Mouse (Mus musculus) midbrain, postnatal 0 days (tissue): Measurements from ENCODE around the gene Coq9. TPM values are rescaled to one million over a fixed set of nuclear protein-coding genes. Genes with fewer than 3 reads are reported as not detected.

Source experiments
- ATAC-seq: fragments of 200-750 bp; cut with Nextera tagmentation; 2 replicates; pipeline ENCODE4 v1.8.0; 2017; ENCODE audit warnings: moderate number of reproducible peaks, mild to moderate bottlenecking, moderate TSS enrichment, moderate library complexity; ENCODE audit not compliant: low FRiP score
- DNase-seq: peaks from one replicate; pipeline ENCODE4 v3.0.0-alpha.2; 2015; ENCODE audit warnings: low spot score
- H3K27ac ChIP-seq: fragments of 300-500 bp; sonication (generic); 2 replicates; pipeline ENCODE4 v1.5.1; 2014; ENCODE audit warnings: low read depth, mild to moderate bottlenecking, low read length, mixed read lengths
- H3K27me3 ChIP-seq: fragments of 300-500 bp; sonication (generic); 2 replicates; pipeline ENCODE4 v1.6.1; 2014; ENCODE audit warnings: low read length, control low read depth, mixed read lengths; ENCODE audit not compliant: insufficient read depth
- H3K36me3 ChIP-seq: fragments of 300-500 bp; sonication (generic); 2 replicates; pipeline ENCODE4 v1.6.1; 2014; ENCODE audit warnings: low read length, control low read depth, mixed read lengths; ENCODE audit not compliant: insufficient read depth
- H3K4me1 ChIP-seq: fragments of 300-500 bp; sonication (generic); 2 replicates; pipeline ENCODE4 v1.6.1; 2014; ENCODE audit warnings: mild to moderate bottlenecking, control low read depth, antibody characterized with exemption, low read length, mixed read lengths; ENCODE audit not compliant: insufficient read depth
- H3K4me2 ChIP-seq: fragments of 300-500 bp; sonication (generic); 2 replicates; pipeline ENCODE4 v1.6.1; 2014; ENCODE audit warnings: low read depth, mild to moderate bottlenecking, low read length, mixed read lengths; ENCODE audit not compliant: poor library complexity, severe bottlenecking
- H3K4me3 ChIP-seq: fragments of 300-500 bp; sonication (generic); 2 replicates; pipeline ENCODE4 v1.5.1; 2014; ENCODE audit warnings: low read depth, mild to moderate bottlenecking, low read length, moderate library complexity
- H3K9ac ChIP-seq: fragments of 300-500 bp; sonication (generic); replicated peaks from 2 replicates; pipeline ENCODE4 v1.6.1; 2014; ENCODE audit warnings: mild to moderate bottlenecking, low read length, moderate library complexity, mixed read lengths; ENCODE audit not compliant: poor library complexity, severe bottlenecking
- H3K9me3 ChIP-seq: fragments of 300-500 bp; sonication (generic); 2 replicates; pipeline ENCODE4 v1.6.1; 2016; ENCODE audit warnings: low read length, control low read depth
- CTCF ChIP-seq: IDR thresholded peaks from 2 replicates; pipeline ENCODE4 v1.5.1; 2016; ENCODE audit warnings: antibody characterized with exemption, mild to moderate bottlenecking
- WGBS: fragments of 180-500 bp; shearing (Covaris S2); extraction: QIAGEN DNeasy Blood & Tissue Kit; methylation state at CpG from one replicate; pipeline ENCODE4 v1.1.7; 2014; 5-methylcytosine and 5-hydroxymethylcytosine counted together
- polyA plus RNA-seq: library from polyadenylated mRNA; unstranded; fragments of >200 nt; fragmentation: Nextera tagmentation; extraction: Ambion mirVana; gene quantifications from 2 replicates; pipeline ENCODE4 v1.2.1, GENCODE M21; 2015
- total RNA-seq: library from RNA; depleted of rRNA; stranded (reverse); fragments of >200 nt; gene quantifications from 2 replicates; pipeline ENCODE4 v1.2.3, GENCODE M21; 2014

The Coq9 gene
- total and polyA plus RNA-seq, 2 experiments from 2014 or later, result 46.5 to 101 TPM

- Histone ChIP-seq H3K27ac (no peak overlapping the region), H3K9ac (no peak overlapping the region), H3K4me3 (no peak overlapping the region), H3K27me3 (no peaks in the 10 kb centered on the region), H3K9me3 (no peaks in the 10 kb centered on the region), H3K36me3 (no peaks in the 10 kb centered on the region), H3K4me1 (no peaks in the 10 kb centered on the region), H3K4me2 (no peak overlapping the region)
- DNase-seq (no peak), ATAC-seq (no peak)
- 87% methylated on average over 6 of the region's 6 CpGs for WGBS
- no peak for TF ChIP-seq CTCF
Measured at GRCm38 (mm10) chr8:94808372-94808771, 29.7 kb upstream of the Coq9 start.

GRCm38 (mm10) chr8:94810153-94810552, 28.0 kb upstream of the Coq9 start, which contains the start of gene Ccl17:
Gene Ccl17, plus strand, starts transcription at chr8:94810453.
- Histone ChIP-seq H3K27me3 (no peaks in the 10 kb centered on the region), H3K4me2 (no peak within 1 kb of the TSS), H3K9me3 (no peaks in the 10 kb centered on the region), H3K27ac (no peak within 1 kb of the TSS), H3K9ac (no peak within 1 kb of the TSS), H3K4me3 (no peak within 1 kb of the TSS), H3K36me3 (no peaks in the 10 kb centered on the region), H3K4me1 (no peaks in the 10 kb centered on the region)
- WGBS, result 71% methylated on average over 3 of the region's 3 CpGs
- TF ChIP-seq CTCF, result no peak
- DNase-seq (no peak), ATAC-seq (no peak)

- H3K4me2 ChIP-seq, result no peak overlapping the region
- no peak overlapping the region for H3K27ac ChIP-seq
- no peak for TF ChIP-seq CTCF
- H3K9me3 ChIP-seq, result no peaks in the 10 kb centered on the region
- no peak overlapping the region for H3K9ac ChIP-seq
- no peak overlapping the region for H3K4me3 ChIP-seq
- no peaks in the 10 kb centered on the region for H3K27me3 ChIP-seq
- no peaks in the 10 kb centered on the region for H3K36me3 ChIP-seq
- 82% methylated on average over 5 of the region's 5 CpGs for WGBS
- no peaks in the 10 kb centered on the region for H3K4me1 ChIP-seq
- DNase-seq, result no peak
- ATAC-seq, result no peak
Measured at GRCm38 (mm10) chr8:94810855-94811254, 27.3 kb upstream of the Coq9 start.

- H3K27me3 ChIP-seq, result no peaks in the 10 kb centered on the region
- no peak overlapping the region for H3K9ac ChIP-seq
- H3K9me3 ChIP-seq, result no peaks in the 10 kb centered on the region
- DNase-seq, result no peak
- H3K4me2 ChIP-seq, result no peak overlapping the region
- no peak overlapping the region for H3K4me3 ChIP-seq
- H3K27ac ChIP-seq, result no peak overlapping the region
- ATAC-seq, result no peak
- no peak for TF ChIP-seq CTCF
- no peaks in the 10 kb centered on the region for H3K4me1 ChIP-seq
- WGBS, result 85% methylated on average over 6 of the region's 6 CpGs
- H3K36me3 ChIP-seq, result no peaks in the 10 kb centered on the region
Measured at GRCm38 (mm10) chr8:94811654-94812053, 26.5 kb upstream of the Coq9 start.

- Histone ChIP-seq H3K4me3 (no peak overlapping the region; the same call in 1 of the 2 replicates), H3K4me2 (peak overlapping the region; percentile 28), H3K9ac (no peak overlapping the region), H3K27me3 (no peaks in the 10 kb centered on the region), H3K27ac (peak overlapping the region; percentile 68), H3K9me3 (no peaks in the 10 kb centered on the region), H3K36me3 (no peaks in the 10 kb centered on the region), H3K4me1 (no peaks in the 10 kb centered on the region)
- DNase-seq, result peak; percentile 91
- TF ChIP-seq CTCF, result peak; percentile 86
- ATAC-seq, result peak; percentile 64
- 30% methylated on average over 6 of the region's 6 CpGs for WGBS
Measured at GRCm38 (mm10) chr8:94812645-94813098, 25.4 kb upstream of the Coq9 start.

GRCm38 (mm10) chr8:94814556-94814955, 23.6 kb upstream of the Coq9 start:
- Histone ChIP-seq H3K27ac (no peak overlapping the region), H3K9me3 (no peaks in the 10 kb centered on the region), H3K27me3 (no peaks in the 10 kb centered on the region), H3K4me2 (no peak overlapping the region), H3K4me1 (no peaks in the 10 kb centered on the region), H3K9ac (no peak overlapping the region), H3K4me3 (no peak overlapping the region), H3K36me3 (no peaks in the 10 kb centered on the region)
- ATAC-seq (no peak), DNase-seq (peak; percentile 39)
- peak; percentile 72 for TF ChIP-seq CTCF
- WGBS, result 0% methylated on average over 1 of the region's 1 CpGs
